Mouse (Mus musculus): Measurements from ENCODE around the gene Rsc1a1.

Gene Rsc1a1

GRCm38 (mm10) chr4:141651944-141652343 lies 33.5 kb downstream of the Rsc1a1 start:
- peak; percentile 45 to 49 for DNase-seq

GRCm38 (mm10) chr4:141651286-141651685 lies 34.1 kb downstream of the Rsc1a1 start:
- no peak for DNase-seq

GRCm38 (mm10) chr4:141649244-141649643 lies 36.2 kb downstream of the Rsc1a1 start:
- no peak for DNase-seq

GRCm38 (mm10) chr4:141648262-141648661 lies 37.1 kb downstream of the Rsc1a1 start:
- DNase-seq: no peak

GRCm38 (mm10) chr4:141647187-141647586 lies 38.2 kb downstream of the Rsc1a1 start:
- DNase-seq: no peak

GRCm38 (mm10) chr4:141645988-141646387 lies 39.4 kb downstream of the Rsc1a1 start:
- DNase-seq: no peak

GRCm38 (mm10) chr4:141643118-141643855 lies 42.1 kb downstream of the Rsc1a1 start:
- DNase-seq: peak; percentile 88 to 91

- DNase-seq: peak; percentile 70 to 75
These were observed 43.2 kb downstream of the Rsc1a1 start for GRCm38 (mm10) chr4:141641961-141642811.

GRCm38 (mm10) chr4:141641353-141641771 lies 44.0 kb downstream of the Rsc1a1 start:
- peak; percentile 83 to 91 for DNase-seq

GRCm38 (mm10) chr4:141639474-141639873 lies 45.9 kb downstream of the Rsc1a1 start:
- peak in 1 of 2 experiments; percentile 59 for DNase-seq

- DNase-seq: peak; percentile 78 to 80
These were observed 48.7 kb downstream of the Rsc1a1 start for GRCm38 (mm10) chr4:141636693-141637092.

GRCm38 (mm10) chr4:141635991-141636390 lies 49.4 kb downstream of the Rsc1a1 start:
- DNase-seq: no peak
